Comparison of ENCODE assay signal across 8 mouse cellular contexts in genomic region chr19:38395701-38396632, GRCm38 (mm10). TPM values are rescaled to one million over a fixed set of nuclear protein-coding genes. Genes with fewer than 3 reads are reported as not detected.
DNase-seq lines count a peak whose midpoint lies in the region; ATAC-seq lines count a peak whose summit lies in the region.

TSS of gene Slc35g1 (plus strand) at chr19:38395980.

- peak within 1 kb of the TSS; percentile 72 for H3K4me2 ChIP-seq in forebrain, embryonic 13.5 days

- no peaks in the 10 kb centered on the region for H3K27me3 ChIP-seq in forebrain, embryonic 13.5 days

- peak; percentile 70 for DNase-seq in NIH3T3 (ENCODE audit: low read depth)
- DNase-seq in cerebellum, adult 11 months: peak; percentile 62
- DNase-seq in heart, postnatal 14 days: peak; percentile 68 to 76
- peak; percentile 35 for DNase-seq in layer of hippocampus, postnatal 25 days (ENCODE audit: extremely low spot score in 1 of 2, low spot score in 1 of 2)
- DNase-seq in lung, postnatal 14 days: peak; percentile 40
- DNase-seq in retina, postnatal 7 days (ENCODE audit: low read depth, low spot score): peak; percentile 75
- DNase-seq in thymus, postnatal 4 days: peak; percentile 78

- peak within 1 kb of the TSS; percentile 71 for H3K4me3 ChIP-seq in forebrain, embryonic 13.5 days

- 0 out of 2 replicates have a peak within 1 kb of the TSS, but pooled peaks have one; percentile 25 for H3K27ac ChIP-seq in forebrain, embryonic 13.5 days

- no peaks in the 10 kb centered on the region for H3K9me3 ChIP-seq in forebrain, embryonic 13.5 days (replicated peaks)

- WGBS in forebrain, embryonic 13.5 days: under 1% methylated on average over 89 of the region's 90 CpGs

- intact Hi-C loops in heart, postnatal 14 days (cut with DNase I): no loop called here

- H3K9ac ChIP-seq in forebrain, embryonic 13.5 days: peak within 1 kb of the TSS; percentile 80

- peak; percentile 93 for ATAC-seq in forebrain, embryonic 13.5 days

- no peaks in the 10 kb centered on the region for H3K4me1 ChIP-seq in forebrain, embryonic 13.5 days

- H3K36me3 ChIP-seq in forebrain, embryonic 13.5 days (ENCODE audit: poor library complexity, severe bottlenecking): peaks cover 3% of the 10 kb centered on the region; the same call in 1 of the 2 replicates

RNA-seq across cellular contexts. Expression of gene Slc35g1, which starts in this region (rescaled TPM):
- 2.3 TPM in 2 replicates for polyA plus RNA-seq in forebrain, embryonic 13.5 days (2015; fragmentation: Nextera tagmentation; extraction: Ambion mirVana)
- 1 to 10 TPM; 1.4 to 1.6 TPM for total RNA-seq in heart, postnatal 14 days (2021)
- total RNA-seq in layer of hippocampus, postnatal 25 days (2021): 1 to 10 TPM; 2.2 to 2.8 TPM

Comparison
In these comparisons a context has a peak if more than half of its experiments do, and no peak if none do; other contexts are left out.
1. Peak in every context shown above with its lines: DNase-seq, ATAC-seq, H3K4me3 ChIP-seq and H3K27ac ChIP-seq.